Mouse (Mus musculus) bone marrow, adult 2 months (tissue): ENCODE results near the gene Sh3pxd2a. TPM values are rescaled to one million over a fixed set of nuclear protein-coding genes. Genes with fewer than 3 reads are reported as not detected.

Source experiments
- H3K27ac ChIP-seq: fragments of 200-500 bp; 2 replicates; pipeline ENCODE4 v1.5.1; 2012; ENCODE audit warnings: low read depth, mild to moderate bottlenecking, control low read depth, inconsistent platforms, low read length; ENCODE audit not compliant: control insufficient read depth, poor library complexity, insufficient read depth
- H3K4me1 ChIP-seq: fragments of 200-500 bp; 2 replicates; pipeline ENCODE4 v1.6.1; 2011; ENCODE audit warnings: low read length; ENCODE audit not compliant: control insufficient read depth, insufficient read depth
- H3K4me3 ChIP-seq: fragments of 200-500 bp; replicated peaks from 2 replicates; pipeline ENCODE3; 2011; ENCODE audit warnings: mild to moderate bottlenecking, low read depth, low read length, control low read depth; ENCODE audit not compliant: control insufficient read depth
- CTCF ChIP-seq: fragments of 200-500 bp; IDR thresholded peaks from 2 replicates; pipeline ENCODE4 v1.5.1; 2011; ENCODE audit warnings: low read length, control low read depth; ENCODE audit not compliant: control insufficient read depth, insufficient read depth
- POLR2A ChIP-seq: fragments of 200-500 bp; IDR thresholded peaks from 2 replicates; pipeline ENCODE4 v1.6.1; 2011; ENCODE audit warnings: low read depth, mild to moderate bottlenecking, control low read depth, low read length, borderline replicate concordance; ENCODE audit not compliant: control insufficient read depth
- WGBS: fragments of 180-500 bp; shearing (Covaris S2); methylation state at CpG from one replicate; pipeline ENCODE4 v1.1.7; 2018; 5-methylcytosine and 5-hydroxymethylcytosine counted together
- polyA plus RNA-seq: library from polyadenylated mRNA; stranded (reverse); fragments of >200 nt; gene quantifications from 2 replicates; pipeline ENCODE4 v1.2.4, GENCODE M21; 2011; ENCODE audit warnings: low replicate concordance; ENCODE audit not compliant: missing spikeins, insufficient read depth, insufficient read length

Sh3pxd2a gene
- polyA plus RNA-seq, 1 experiment = 8.3 TPM

GRCm38 (mm10) chr19:47441541-47442293 is 22.5 kb downstream of the Sh3pxd2a start:
- H3K4me1 ChIP-seq = peaks cover 6% of the 10 kb centered on the region
- 46% methylated on average over 17 of the region's 17 CpGs for WGBS

GRCm38 (mm10) chr19:47440967-47441366 is 23.2 kb downstream of the Sh3pxd2a start:
- 56% methylated on average over 4 of the region's 4 CpGs for WGBS
- no peak overlapping the region for H3K27ac ChIP-seq
- no peak overlapping the region for H3K4me3 ChIP-seq
- H3K4me1 ChIP-seq = peaks cover 6% of the 10 kb centered on the region
- TF ChIP-seq CTCF (no peak), POLR2A (no peak)

More at GRCm38 (mm10) chr19:47441541-47442293, 22.5 kb downstream of the Sh3pxd2a start:
- H3K27ac ChIP-seq = peak overlapping the region; percentile 25
- no peak overlapping the region for H3K4me3 ChIP-seq
- TF ChIP-seq POLR2A (no peak), CTCF (no peak)

GRCm38 (mm10) chr19:47440435-47440803 is 23.8 kb downstream of the Sh3pxd2a start:
- WGBS = 70% methylated on average over 7 of the region's 7 CpGs
- Histone ChIP-seq H3K4me1 (peaks cover 6% of the 10 kb centered on the region), H3K27ac (peak overlapping the region; percentile 31), H3K4me3 (no peak overlapping the region)
- TF ChIP-seq CTCF (no peak), POLR2A (no peak)

- Histone ChIP-seq H3K4me1 (peaks cover 6% of the 10 kb centered on the region), H3K27ac (peak overlapping the region; percentile 31), H3K4me3 (no peak overlapping the region)
- 50% methylated on average over 9 of the region's 9 CpGs for WGBS
- TF ChIP-seq CTCF = no peak
- no peak for TF ChIP-seq POLR2A
Observed at GRCm38 (mm10) chr19:47439726-47440434, 24.3 kb downstream of the Sh3pxd2a start.

- Histone ChIP-seq H3K4me3 (no peak overlapping the region), H3K27ac (no peak overlapping the region), H3K4me1 (peaks cover 6% of the 10 kb centered on the region)
- 57% methylated on average over 5 of the region's 5 CpGs for WGBS
- TF ChIP-seq CTCF (no peak), POLR2A (no peak)
Observed at GRCm38 (mm10) chr19:47438445-47438844, 25.8 kb downstream of the Sh3pxd2a start.

GRCm38 (mm10) chr19:47437040-47437439 is 27.2 kb downstream of the Sh3pxd2a start:
- no peak overlapping the region for H3K4me3 ChIP-seq
- WGBS = 88% methylated on average over 4 of the region's 4 CpGs
- H3K4me1 ChIP-seq = peaks cover 7% of the 10 kb centered on the region
- TF ChIP-seq CTCF (no peak), POLR2A (no peak)
- no peak overlapping the region for H3K27ac ChIP-seq

- 89% methylated on average over 8 of the region's 8 CpGs for WGBS
- no peak overlapping the region for H3K27ac ChIP-seq
- TF ChIP-seq CTCF = no peak
- TF ChIP-seq POLR2A = no peak
- H3K4me3 ChIP-seq = no peak overlapping the region
- peaks cover 3% of the 10 kb centered on the region for H3K4me1 ChIP-seq
Observed at GRCm38 (mm10) chr19:47436236-47436635, 28.0 kb downstream of the Sh3pxd2a start.

GRCm38 (mm10) chr19:47434655-47435054 is 29.5 kb downstream of the Sh3pxd2a start:
- WGBS = 92% methylated on average over 14 of the region's 14 CpGs
- Histone ChIP-seq H3K4me1 (peaks cover 2% of the 10 kb centered on the region; the same call in 1 of the 2 replicates), H3K27ac (no peak overlapping the region), H3K4me3 (no peak overlapping the region)
- TF ChIP-seq POLR2A = no peak
- TF ChIP-seq CTCF = no peak
